Mouse (Mus musculus): Measurements from ENCODE around the gene Zmynd8.
A peak's percentile ranks its signal among the peaks of the same experiment; 100 is the strongest.

Gene Zmynd8

DNA sequence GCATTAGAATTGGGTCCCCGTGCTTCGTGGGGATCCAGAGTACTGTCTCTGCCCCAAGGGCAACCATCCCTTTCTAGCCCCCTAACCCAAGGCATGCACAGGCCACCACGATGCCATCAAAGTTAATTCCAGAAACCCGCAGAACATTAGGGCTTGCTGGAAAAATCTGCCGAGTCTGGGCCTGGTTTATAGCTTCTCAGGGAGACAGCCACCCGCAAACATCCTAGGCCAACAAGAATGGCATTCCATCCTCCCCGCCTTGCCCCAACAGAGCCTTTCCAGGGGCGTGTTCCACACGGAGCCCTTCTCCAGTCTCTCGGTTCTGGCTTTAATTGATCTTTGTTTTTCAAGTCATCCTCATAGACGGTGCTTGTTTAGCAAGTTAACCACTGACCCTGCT lies 150.4 kb downstream of the Zmynd8 start:
- DNase-seq (ENCODE audit: low spot score): peak; percentile 39

DNA sequence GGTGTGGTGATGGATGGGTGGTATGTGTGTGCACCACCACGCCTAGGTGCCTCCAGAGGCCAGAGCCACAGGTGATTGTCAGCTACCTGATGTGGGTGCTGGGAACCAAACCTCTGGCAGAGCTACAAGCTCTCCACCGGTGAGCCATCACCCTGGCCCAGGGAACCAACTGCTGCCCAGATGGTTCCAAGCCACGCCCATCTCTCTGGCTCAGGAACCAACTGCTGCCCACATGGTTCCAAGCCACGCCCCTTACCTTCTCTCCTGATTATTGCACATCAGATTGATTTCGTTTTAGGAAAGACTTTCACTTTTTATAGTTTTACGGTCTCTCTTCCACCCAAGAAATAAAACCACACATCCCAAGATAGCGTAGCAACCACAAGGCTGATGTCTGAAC lies 150.8 kb downstream of the Zmynd8 start:
- no peak for DNase-seq (ENCODE audit: low spot score)

GRCm38 (mm10) chr2:165745306-165746098 lies 153.3 kb downstream of the Zmynd8 start:
- DNase-seq (ENCODE audit: low spot score): peak; percentile 24

GRCm38 (mm10) chr2:165742210-165742786 lies 156.5 kb downstream of the Zmynd8 start:
- DNase-seq (ENCODE audit: low spot score): peak; percentile 36

DNA sequence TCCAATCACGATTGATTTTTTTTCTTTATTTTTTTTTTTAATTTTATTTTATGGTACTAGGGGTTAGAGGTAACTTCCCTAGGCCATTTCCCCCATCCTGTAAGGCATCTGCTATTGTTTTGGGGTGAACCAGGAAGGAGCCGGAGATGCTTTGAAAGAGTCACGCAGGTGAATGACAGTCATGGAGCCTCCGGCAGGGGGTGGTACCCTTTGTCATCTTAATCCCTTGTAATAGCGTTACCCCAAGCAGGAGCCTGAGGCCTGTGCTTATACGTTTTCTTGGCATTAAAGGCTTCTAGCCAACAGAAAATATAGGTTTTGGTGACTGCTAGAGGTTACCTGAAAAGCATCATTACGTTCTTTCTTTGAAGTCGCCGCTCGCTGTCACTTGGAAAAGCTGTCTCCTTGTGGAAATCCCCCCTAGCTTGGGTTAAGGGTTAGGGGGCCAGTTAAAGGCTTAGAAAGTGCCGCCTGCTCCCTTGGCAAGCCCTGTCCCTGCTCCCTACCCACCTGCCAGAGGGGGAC lies 157.2 kb downstream of the Zmynd8 start:
- peak; percentile 36 for DNase-seq (ENCODE audit: low spot score)

GRCm38 (mm10) chr2:165740982-165741381 lies 157.8 kb downstream of the Zmynd8 start:
- peak; percentile 68 for DNase-seq (ENCODE audit: low spot score)

DNA sequence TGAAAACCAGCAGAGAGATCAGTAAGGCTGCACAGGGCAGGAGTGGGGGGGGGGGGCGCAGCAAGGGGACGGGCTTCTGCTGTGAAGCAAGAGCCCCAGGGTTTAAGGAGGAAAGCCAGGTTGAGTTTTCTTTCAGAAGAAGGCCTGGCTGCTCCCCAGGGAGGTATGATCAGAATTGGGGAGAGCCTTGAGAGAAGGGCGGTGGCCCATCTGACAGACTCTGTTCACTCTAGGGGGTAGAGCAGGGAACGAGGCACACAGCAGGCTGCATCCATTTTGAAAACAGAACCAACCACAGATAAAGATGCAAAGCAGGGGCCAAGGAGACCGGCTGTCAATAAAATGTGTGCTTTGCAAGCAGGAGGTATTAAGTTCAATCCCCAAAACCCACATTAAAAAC lies 158.4 kb downstream of the Zmynd8 start:
- DNase-seq (ENCODE audit: low spot score): no peak

GRCm38 (mm10) chr2:165736297-165736696 lies 162.5 kb downstream of the Zmynd8 start:
- DNase-seq (ENCODE audit: low spot score): no peak
